Comparison of ENCODE assay signal across 10 mouse cellular contexts in the genomic region with DNA sequence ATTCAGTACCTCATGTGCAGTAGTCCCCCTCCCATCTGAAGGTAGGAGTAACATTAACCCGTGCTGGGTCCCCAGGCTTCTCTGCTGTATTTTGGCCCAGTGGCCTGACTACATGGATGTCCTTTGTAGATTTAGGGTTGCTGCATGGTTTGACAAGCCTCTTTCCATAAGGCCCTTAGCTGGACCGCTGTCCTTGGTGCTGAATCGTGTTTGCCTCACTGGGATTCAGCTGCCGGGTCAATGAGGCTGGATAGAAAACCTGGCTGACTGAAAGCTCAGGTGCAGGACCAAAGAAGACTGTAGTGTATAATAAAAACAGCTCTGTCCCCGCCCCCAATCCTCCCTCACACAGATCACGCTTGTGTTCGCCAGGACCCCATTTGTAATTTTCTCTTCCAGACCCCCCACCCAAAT. TPM values are rescaled to one million over a fixed set of nuclear protein-coding genes. Genes with fewer than 3 reads are reported as not detected.
DNase-seq lines count a peak whose midpoint lies in the region; ATAC-seq and TF ChIP-seq lines count a peak whose summit lies in the region.
"Had no signal": no experiment of that assay in that cellular context is flagged by ENCODE, and none has a peak within 500 bp of the region (broad histone marks: within the 10 kb centered on the region; RNA-seq: fewer than 3 reads in every experiment).

No protein-coding gene starts in this region.

- no peak overlapping the region for H3K4me3 ChIP-seq in gastrocnemius, adult 2 months
- H3K4me3 ChIP-seq in forebrain, embryonic 15.5 days: peak overlapping the region; percentile 59
- H3K4me3 ChIP-seq in intestine, embryonic 14.5 days (ENCODE audit: low read depth, low read length): no peak overlapping the region
- peak overlapping the region; percentile 43 for H3K4me3 ChIP-seq in neural tube, embryonic 13.5 days

- H3K4me2 ChIP-seq in forebrain, embryonic 15.5 days (replicated peaks): peak overlapping the region; percentile 43
- H3K4me2 ChIP-seq in intestine, embryonic 14.5 days (ENCODE audit: low read length): no peak overlapping the region
- peak overlapping the region; percentile 54 for H3K4me2 ChIP-seq in neural tube, embryonic 13.5 days

- peaks cover 17% of the 10 kb centered on the region for H3K4me1 ChIP-seq in forebrain, embryonic 15.5 days
- no peaks in the 10 kb centered on the region for H3K4me1 ChIP-seq in intestine, embryonic 14.5 days (replicated peaks; ENCODE audit: control insufficient read depth, insufficient read depth, low read length)
- peaks cover 18% of the 10 kb centered on the region for H3K4me1 ChIP-seq in neural tube, embryonic 13.5 days (replicated peaks)

- H3K27me3 ChIP-seq in forebrain, embryonic 15.5 days: no peaks in the 10 kb centered on the region
- H3K27me3 ChIP-seq in intestine, embryonic 14.5 days (replicated peaks; ENCODE audit: control insufficient read depth, insufficient read depth, low read length): 0 out of 2 replicates have a peak, but pooled peaks cover 3% of the 10 kb centered on the region
- H3K27me3 ChIP-seq in neural tube, embryonic 13.5 days: no peaks in the 10 kb centered on the region

- intact Hi-C loops in gastrocnemius, adult 2 months (cut with DNase I): no loop called here
- intact Hi-C loops in left cerebral cortex, postnatal 10 days (cut with DNase I): no loop called here

- H3K36me3 ChIP-seq in forebrain, embryonic 15.5 days: no peaks in the 10 kb centered on the region
- no peaks in the 10 kb centered on the region for H3K36me3 ChIP-seq in intestine, embryonic 14.5 days (ENCODE audit: control insufficient read depth, insufficient read depth, low read length)
- H3K36me3 ChIP-seq in neural tube, embryonic 13.5 days: no peaks in the 10 kb centered on the region

- 1% methylated on average over 7 of the region's 7 CpGs for WGBS in forebrain, embryonic 15.5 days
- 5% methylated on average over 7 of the region's 7 CpGs for WGBS in intestine, embryonic 14.5 days
- WGBS in neural tube, embryonic 13.5 days: 1% methylated on average over 7 of the region's 7 CpGs

- no peak for TF ChIP-seq CTCF in gastrocnemius, adult 2 months (IDR thresholded peaks at IDR 0.05)

- peak; percentile 79 for ATAC-seq in forebrain, embryonic 15.5 days (replicated peaks)
- ATAC-seq in intestine, embryonic 14.5 days (replicated peaks; ENCODE audit: low FRiP score, low TSS enrichment, low read depth): 0 out of 2 replicates have a peak, but pooled peaks have one; percentile 27
- peak; percentile 88 for ATAC-seq in neural tube, embryonic 13.5 days (ENCODE audit: low read depth)
- ATAC-seq in granulocyte monocyte progenitor cell, adult 5-6 weeks (replicated peaks; ENCODE audit: poor library complexity, severe bottlenecking): no peak

- no peak overlapping the region for H3K27ac ChIP-seq in gastrocnemius, adult 2 months
- H3K27ac ChIP-seq in forebrain, embryonic 15.5 days (replicated peaks): peak overlapping the region; percentile 96
- no peak overlapping the region for H3K27ac ChIP-seq in intestine, embryonic 14.5 days (ENCODE audit: low read depth)
- H3K27ac ChIP-seq in neural tube, embryonic 13.5 days (replicated peaks): peak overlapping the region; percentile 97

- peak; percentile 16 for DNase-seq in gastrocnemius, adult 2 months
- no peak for DNase-seq in gastrocnemius, adult 18-20 months (ENCODE audit: low spot score)
- DNase-seq in cerebellum, adult 11 months: peak; percentile 39
- DNase-seq in intestine, embryonic 14.5 days (ENCODE audit: low spot score): peak; percentile 97
- peak; percentile 40 to 43 for DNase-seq in left cerebral cortex, postnatal 10 days (ENCODE audit: extremely low spot score in 1 of 2, low spot score in 2 of 2)

- no peaks in the 10 kb centered on the region for H3K9me3 ChIP-seq in forebrain, embryonic 15.5 days
- H3K9me3 ChIP-seq in intestine, embryonic 14.5 days (ENCODE audit: control insufficient read depth, low read length): no peaks in the 10 kb centered on the region
- H3K9me3 ChIP-seq in neural tube, embryonic 13.5 days: no peaks in the 10 kb centered on the region

- peak overlapping the region; percentile 77 for H3K9ac ChIP-seq in forebrain, embryonic 15.5 days (replicated peaks)
- no peak overlapping the region for H3K9ac ChIP-seq in intestine, embryonic 14.5 days (ENCODE audit: low read length)
- peak overlapping the region; percentile 87 for H3K9ac ChIP-seq in neural tube, embryonic 13.5 days

RNA-seq across cellular contexts. Expression of a gene that starts 1.2 kb away (rescaled TPM):
- total RNA-seq in gastrocnemius, adult 2 months (2021): under 1 TPM; 0.26 to 0.36 TPM
- under 1 TPM; 0.11 to 0.93 TPM for total RNA-seq in gastrocnemius, adult 18-20 months (2021)
- 66.2 and 70.9 TPM in 2 replicates for polyA plus RNA-seq in forebrain, embryonic 15.5 days (2015; fragmentation: Nextera tagmentation; extraction: Ambion mirVana)
- polyA plus RNA-seq in intestine, embryonic 14.5 days (2014; fragmentation: Nextera tagmentation; extraction: Ambion mirVana): 1.2 TPM in 2 replicates
- total RNA-seq in left cerebral cortex, postnatal 10 days (2021): 100 to 1,000 TPM; 156 to 161 TPM
- 73.0 and 75.2 TPM in 2 replicates for polyA plus RNA-seq in neural tube, embryonic 13.5 days (2015; fragmentation: Nextera tagmentation; extraction: Ambion mirVana)
- not detected in 2 replicates for total RNA-seq in granulocyte monocyte progenitor cell, adult 5-6 weeks (2014; fragmentation: Nextera tagmentation)
- not detected in 2 replicates for total RNA-seq in granulocyte monocyte progenitor cell, adult 5-6 weeks (2017)
- total RNA-seq: hematopoietic stem cell, adult 5-6 weeks had no signal
- polyA plus RNA-seq: testis, adult 2 months had no signal

Comparison
In these comparisons a context has a peak if more than half of its experiments do, and no peak if none do; other contexts are left out.
1. H3K27ac ChIP-seq: peak in forebrain, embryonic 15.5 days (single experiment) and neural tube, embryonic 13.5 days (single experiment); none in gastrocnemius, adult 2 months (single experiment) and intestine, embryonic 14.5 days (single experiment).
2. H3K4me3 ChIP-seq: peak in forebrain, embryonic 15.5 days (single experiment) and neural tube, embryonic 13.5 days (single experiment); none in gastrocnemius, adult 2 months (single experiment) and intestine, embryonic 14.5 days (single experiment).
3. RNA of a gene that starts 1.2 kb away (total RNA-seq): 156 to 161 TPM in left cerebral cortex, postnatal 10 days; 0.11 to 0.93 TPM in gastrocnemius, adult 18-20 months, 0.26 to 0.36 TPM in gastrocnemius, adult 2 months and not detected in granulocyte monocyte progenitor cell, adult 5-6 weeks; every median in the first group is over 10 times any median in the second.